Mouse (Mus musculus) liver, embryonic 11.5 days (tissue): ENCODE data around the gene Cops3. TPM values are rescaled to one million over a fixed set of nuclear protein-coding genes. Genes with fewer than 3 reads are reported as not detected.
A peak's percentile ranks its signal among the peaks of the same experiment; 100 is the strongest.

Experiments
- ATAC-seq: fragments of 200-750 bp; cut with Nextera tagmentation; replicated peaks from 2 replicates; pipeline ENCODE4 v1.8.0; 2017; ENCODE audit warnings: moderate number of reproducible peaks, mild to moderate bottlenecking, moderate TSS enrichment, moderate library complexity; ENCODE audit not compliant: low FRiP score
- DNase-seq: peaks from one replicate; pipeline ENCODE4 v3.0.0-alpha.2; 2017; ENCODE audit warnings: low spot score
- H3K27ac ChIP-seq: fragments of 300-500 bp; sonication (generic); 2 replicates; pipeline ENCODE4 v1.5.1; 2014; ENCODE audit warnings: mild to moderate bottlenecking, low read depth, low read length, control low read depth
- H3K27me3 ChIP-seq: fragments of 300-500 bp; sonication (generic); replicated peaks from 2 replicates; pipeline ENCODE4 v1.6.1; 2014; ENCODE audit warnings: low read length, mixed read lengths; ENCODE audit not compliant: control insufficient read depth, insufficient read depth
- H3K36me3 ChIP-seq: fragments of 300-500 bp; sonication (generic); 2 replicates; pipeline ENCODE4 v1.6.1; 2014; ENCODE audit warnings: mild to moderate bottlenecking, low read length, moderate library complexity, mixed read lengths; ENCODE audit not compliant: control insufficient read depth, insufficient read depth
- H3K4me1 ChIP-seq: fragments of 300-500 bp; sonication (generic); replicated peaks from 2 replicates; pipeline ENCODE4 v1.6.1; 2014; ENCODE audit warnings: low read length, mixed read lengths; ENCODE audit not compliant: control insufficient read depth, insufficient read depth
- H3K4me2 ChIP-seq: fragments of 300-500 bp; sonication (generic); 2 replicates; pipeline ENCODE4 v1.6.1; 2014; ENCODE audit warnings: mild to moderate bottlenecking, control low read depth, moderate library complexity
- H3K4me3 ChIP-seq: fragments of 300-500 bp; sonication (generic); 2 replicates; pipeline ENCODE4 v1.5.1; 2014; ENCODE audit warnings: low read depth, low read length, control low read depth
- H3K9ac ChIP-seq: fragments of 300-500 bp; sonication (generic); 2 replicates; pipeline ENCODE4 v1.6.1; 2014; ENCODE audit warnings: low read depth, low read length, control low read depth
- H3K9me3 ChIP-seq: fragments of 300-500 bp; sonication (generic); 2 replicates; pipeline ENCODE4 v1.6.1; 2016; ENCODE audit warnings: low read length, inconsistent platforms, mixed read lengths; ENCODE audit not compliant: control insufficient read depth
- WGBS: fragments of 180-500 bp; shearing (Covaris S2); extraction: QIAGEN DNeasy Blood & Tissue Kit; methylation state at CpG from one replicate; pipeline ENCODE4 v1.1.7; 2014; 5-methylcytosine and 5-hydroxymethylcytosine counted together
- polyA plus RNA-seq: library from polyadenylated mRNA; unstranded; fragments of >200 nt; fragmentation: Nextera tagmentation; extraction: Ambion mirVana; gene quantifications from 2 replicates; pipeline ENCODE4 v1.2.1, GENCODE M21; 2014

Cops3 gene
- polyA plus RNA-seq, 1 experiment from 2014 or later = 211 TPM

DNA sequence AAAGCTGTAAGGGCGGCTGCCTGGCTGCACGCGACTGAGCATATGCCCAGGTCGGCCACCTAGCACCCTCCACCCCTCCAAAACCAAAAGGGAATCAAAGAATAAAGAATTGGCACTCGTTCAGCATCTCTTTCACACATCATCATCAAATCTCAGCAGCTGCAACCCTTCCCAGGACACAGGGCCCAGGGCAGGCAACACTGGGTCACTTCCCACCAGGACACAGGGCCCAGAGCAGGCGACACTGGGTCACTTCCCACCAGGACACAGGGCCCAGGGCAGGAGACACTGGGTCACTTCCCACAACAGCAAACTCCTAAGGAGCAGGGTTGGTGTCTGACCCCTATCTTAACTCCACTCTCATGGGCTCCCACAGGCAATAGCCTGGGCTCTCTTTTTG, 46.2 kb downstream of the Cops3 start:
- 92% methylated on average over 6 of the region's 6 CpGs for WGBS
- Histone ChIP-seq H3K27ac (no peak overlapping the region), H3K9me3 (no peaks in the 10 kb centered on the region), H3K9ac (no peak overlapping the region), H3K36me3 (peaks cover 34% of the 10 kb centered on the region), H3K4me3 (no peak overlapping the region), H3K27me3 (no peaks in the 10 kb centered on the region), H3K4me2 (no peak overlapping the region), H3K4me1 (no peaks in the 10 kb centered on the region)
- DNase-seq (no peak), ATAC-seq (no peak)

DNA sequence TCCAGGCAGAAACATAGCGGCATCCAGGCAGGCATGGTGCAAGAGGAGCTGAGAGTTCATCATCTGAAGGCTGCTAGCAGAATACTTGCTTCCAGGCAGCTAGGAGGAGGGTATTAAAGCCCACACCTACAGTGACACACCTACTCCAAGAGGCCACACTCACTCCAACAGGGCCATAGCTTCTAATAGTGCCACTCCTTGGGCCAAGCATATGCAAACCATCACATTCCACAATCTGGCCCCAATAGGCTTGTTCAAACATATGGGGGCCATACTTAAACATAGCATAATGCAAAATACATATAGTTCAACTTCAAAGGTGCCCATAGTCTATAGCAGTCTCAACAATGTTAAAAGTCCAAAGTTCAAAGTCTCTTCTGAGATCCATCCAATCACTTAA, 50.3 kb downstream of the Cops3 start:
- H3K4me2 ChIP-seq = no peak overlapping the region
- ATAC-seq (no peak), DNase-seq (no peak)
- H3K4me3 ChIP-seq = no peak overlapping the region
- H3K27ac ChIP-seq = no peak overlapping the region
- H3K9ac ChIP-seq = no peak overlapping the region
- peaks cover 6% of the 10 kb centered on the region for H3K4me1 ChIP-seq
- no peaks in the 10 kb centered on the region; the same call in 1 of the 2 replicates for H3K27me3 ChIP-seq
- peaks cover 14% of the 10 kb centered on the region for H3K36me3 ChIP-seq
- H3K9me3 ChIP-seq = no peaks in the 10 kb centered on the region
- 84% methylated on average over 1 of the region's 1 CpGs for WGBS

DNA sequence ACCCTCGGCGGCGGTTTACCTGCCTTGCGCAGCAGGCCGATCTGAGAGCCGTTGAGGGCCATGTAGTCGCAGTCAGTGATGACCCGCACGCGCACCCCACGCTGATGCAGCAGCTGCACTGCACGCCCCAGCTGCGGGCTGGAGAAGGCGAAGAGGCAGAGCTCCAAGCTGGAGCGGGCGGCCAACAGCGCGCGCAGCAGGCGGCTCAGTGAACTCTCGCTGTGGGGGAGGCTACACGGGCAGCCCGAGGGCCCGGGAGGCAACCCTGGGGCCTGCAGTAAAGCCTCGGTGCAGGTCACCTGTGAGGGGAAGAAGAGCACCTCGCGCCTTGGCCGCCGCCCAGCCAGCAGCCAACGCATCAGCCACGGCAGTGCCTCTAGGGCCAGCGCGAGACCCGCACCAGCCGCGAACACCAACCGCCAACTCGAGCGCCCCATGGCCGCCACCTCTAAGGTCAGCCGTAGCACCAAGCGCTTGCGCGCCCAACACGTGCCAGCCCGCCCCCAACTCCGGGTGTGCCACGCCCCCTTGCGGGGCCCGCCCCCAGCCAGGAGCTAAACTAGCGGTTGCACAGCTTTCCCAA, 52.3 kb downstream of the Cops3 start, which contains the start of gene Pld6:
TSS of gene Pld6 (minus strand) at position 447 of the 583 bp plus-strand sequence.
- Histone ChIP-seq H3K27me3 (no peaks in the 10 kb centered on the region; the same call in 1 of the 2 replicates), H3K9ac (peak within 1 kb of the TSS; percentile 57), H3K4me2 (peak within 1 kb of the TSS; percentile 99), H3K9me3 (no peaks in the 10 kb centered on the region), H3K4me1 (peaks cover 6% of the 10 kb centered on the region), H3K36me3 (peaks cover 3% of the 10 kb centered on the region), H3K4me3 (peak within 1 kb of the TSS; percentile 61), H3K27ac (no peak within 1 kb of the TSS)
- WGBS = 1% methylated on average over 51 of the region's 51 CpGs
- peak; percentile 82 for DNase-seq
- ATAC-seq = peak; percentile 89

DNA sequence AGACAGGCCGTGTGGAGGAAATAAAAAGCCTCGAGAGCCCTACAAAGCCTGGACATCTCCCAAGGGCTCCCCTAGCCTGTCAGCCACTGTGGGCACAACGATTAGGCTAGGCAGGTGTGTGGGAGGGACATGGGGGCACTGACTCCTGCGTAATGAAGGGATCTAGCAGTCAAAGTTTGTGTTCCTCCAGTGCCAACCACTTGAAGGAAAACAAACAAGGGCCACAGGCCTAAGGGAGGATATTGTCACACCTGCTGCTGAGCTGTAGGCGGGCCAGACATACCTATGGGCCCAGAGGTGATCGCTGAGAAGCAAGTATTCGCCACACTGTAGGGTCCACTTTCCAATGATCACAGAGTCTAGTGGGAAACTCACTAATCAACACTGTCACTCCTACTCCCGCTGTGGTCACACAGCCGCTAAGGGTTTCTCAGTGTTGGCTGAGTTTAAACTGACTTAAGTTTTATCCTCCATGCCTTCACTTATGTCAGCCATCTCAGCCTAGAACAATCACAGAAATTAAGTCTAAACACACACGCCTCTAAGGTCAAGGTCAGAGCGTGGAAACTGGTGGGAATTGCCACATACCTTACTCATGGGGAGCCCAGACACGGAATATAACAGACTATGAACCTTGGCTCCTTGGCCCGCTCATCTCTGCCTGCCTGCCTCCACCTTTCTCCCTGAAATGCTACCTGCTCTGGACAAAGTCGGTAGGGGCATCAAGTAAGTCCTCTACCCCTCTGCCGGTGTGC, 53.0 kb downstream of the Cops3 start:
- DNase-seq (peak; percentile 44), ATAC-seq (no peak)
- 47% methylated on average over 15 of the region's 15 CpGs for WGBS
- Histone ChIP-seq H3K9ac (peak overlapping the region; percentile 57), H3K27me3 (no peaks in the 10 kb centered on the region; the same call in 1 of the 2 replicates), H3K4me1 (peaks cover 6% of the 10 kb centered on the region), H3K4me3 (peak overlapping the region; percentile 61), H3K9me3 (no peaks in the 10 kb centered on the region), H3K4me2 (peak overlapping the region; percentile 99), H3K27ac (no peak overlapping the region), H3K36me3 (no peaks in the 10 kb centered on the region; the same call in 1 of the 2 replicates)

DNA sequence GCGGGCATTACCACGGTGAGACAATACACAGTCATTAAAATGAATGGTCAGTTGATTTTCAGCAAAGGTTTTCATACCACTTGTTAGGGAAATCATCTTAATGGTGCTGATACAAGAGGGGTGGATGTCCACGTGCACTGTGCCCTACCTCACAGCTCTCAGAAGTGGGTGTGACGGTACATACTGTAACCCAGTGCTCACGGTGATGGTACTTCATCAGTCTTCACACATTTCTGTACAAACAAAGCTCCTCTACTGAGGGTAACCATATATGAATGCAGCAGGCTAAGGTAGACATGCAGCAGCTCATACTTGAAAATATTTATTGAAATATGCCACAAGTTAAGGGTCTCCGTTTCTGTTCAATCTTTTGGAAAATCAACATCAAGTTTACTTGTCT, 56.0 kb downstream of the Cops3 start:
- H3K4me3 ChIP-seq = no peak overlapping the region
- no peak overlapping the region for H3K9ac ChIP-seq
- no peaks in the 10 kb centered on the region for H3K36me3 ChIP-seq
- peaks cover 6% of the 10 kb centered on the region for H3K4me1 ChIP-seq
- H3K27ac ChIP-seq = no peak overlapping the region
- no peaks in the 10 kb centered on the region; the same call in 1 of the 2 replicates for H3K27me3 ChIP-seq
- DNase-seq = no peak
- no peaks in the 10 kb centered on the region for H3K9me3 ChIP-seq
- WGBS = 86% methylated on average over 6 of the region's 6 CpGs
- no peak for ATAC-seq
- H3K4me2 ChIP-seq = no peak overlapping the region

DNA sequence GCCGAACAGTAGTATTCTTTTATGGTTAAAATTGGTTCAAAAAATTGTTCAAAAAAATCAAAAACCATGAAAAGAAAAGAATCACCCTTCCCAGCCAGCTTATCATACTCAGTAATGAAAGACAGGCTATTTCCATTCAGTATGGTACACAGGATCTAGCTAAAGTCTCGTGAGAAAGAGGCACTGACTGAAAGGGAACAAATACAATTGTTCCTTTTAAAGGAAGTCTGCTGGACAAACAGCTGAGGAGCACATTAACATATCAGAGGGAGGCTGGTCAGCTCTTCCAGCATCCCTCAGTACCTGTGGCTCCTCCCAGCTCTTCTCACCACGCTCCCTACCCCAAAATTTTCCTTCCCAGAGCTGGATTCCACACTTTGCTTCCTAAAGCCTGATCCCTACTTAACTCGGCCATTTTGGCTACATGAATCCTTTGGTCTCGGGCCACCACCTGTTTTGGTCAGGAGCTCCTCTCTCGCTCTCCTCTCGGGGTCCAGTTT, 57.5 kb downstream of the Cops3 start:
- 83% methylated on average over 7 of the region's 7 CpGs for WGBS
- no peak for ATAC-seq

DNA sequence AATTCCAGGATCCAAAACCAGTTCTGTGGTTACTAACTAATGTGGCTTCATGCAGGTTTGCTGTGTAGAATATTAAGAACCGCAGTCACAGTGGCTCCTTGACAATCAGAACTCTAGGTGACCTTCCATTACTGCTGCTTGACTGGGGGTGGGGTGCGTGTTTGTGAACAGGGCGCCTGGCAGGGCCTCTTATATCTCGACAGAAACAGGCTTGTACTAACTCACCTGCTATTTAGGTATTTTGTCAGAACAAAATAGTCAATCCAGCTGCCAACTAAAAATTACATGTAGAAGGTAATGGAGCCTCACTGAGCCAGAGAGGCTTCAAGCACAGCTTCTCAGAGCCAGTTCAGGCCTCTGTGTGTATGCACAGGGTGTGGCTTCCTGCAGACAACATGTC, 59.4 kb downstream of the Cops3 start:
- no peak overlapping the region for H3K9ac ChIP-seq
- peaks cover 7% of the 10 kb centered on the region for H3K36me3 ChIP-seq
- ATAC-seq (no peak), DNase-seq (no peak)
- H3K4me3 ChIP-seq = no peak overlapping the region
- H3K4me2 ChIP-seq = no peak overlapping the region
- 84% methylated on average over 4 of the region's 4 CpGs for WGBS
- H3K9me3 ChIP-seq = no peaks in the 10 kb centered on the region
- no peak overlapping the region for H3K27ac ChIP-seq
- no peaks in the 10 kb centered on the region; the same call in 1 of the 2 replicates for H3K4me1 ChIP-seq
- no peaks in the 10 kb centered on the region for H3K27me3 ChIP-seq

More for the DNA sequence above, 57.5 kb downstream of the Cops3 start:
- no peak for DNase-seq
- H3K27me3 ChIP-seq = no peaks in the 10 kb centered on the region; the same call in 1 of the 2 replicates
- H3K36me3 ChIP-seq = peaks cover 3% of the 10 kb centered on the region; the same call in 1 of the 2 replicates
- H3K4me2 ChIP-seq = no peak overlapping the region
- H3K4me1 ChIP-seq = peaks cover 6% of the 10 kb centered on the region
- no peaks in the 10 kb centered on the region for H3K9me3 ChIP-seq
- H3K9ac ChIP-seq = no peak overlapping the region
- no peak overlapping the region for H3K4me3 ChIP-seq
- H3K27ac ChIP-seq = no peak overlapping the region

DNA sequence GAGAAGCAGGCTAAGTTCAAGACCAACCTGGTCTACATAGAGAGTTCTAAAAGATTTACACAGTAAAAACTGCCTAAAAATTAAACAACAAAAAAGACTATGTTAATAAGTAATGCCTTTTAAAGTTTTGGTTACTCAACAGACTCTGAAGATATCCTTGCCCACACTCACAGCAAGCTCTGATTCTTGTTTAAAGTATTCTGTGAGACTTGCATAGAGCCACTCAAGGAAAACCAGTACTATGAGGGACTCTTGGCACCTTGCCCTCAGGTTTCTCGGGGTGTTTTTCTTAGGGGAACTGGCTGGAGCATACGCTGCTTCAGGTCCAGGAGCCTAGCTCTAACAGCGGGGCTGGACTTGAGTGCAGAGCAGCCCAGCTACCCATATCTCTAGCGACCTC, 60.2 kb downstream of the Cops3 start:
- Histone ChIP-seq H3K9me3 (no peaks in the 10 kb centered on the region), H3K9ac (no peak overlapping the region), H3K36me3 (peaks cover 7% of the 10 kb centered on the region), H3K4me1 (no peaks in the 10 kb centered on the region; the same call in 1 of the 2 replicates), H3K4me3 (no peak overlapping the region), H3K4me2 (no peak overlapping the region), H3K27me3 (no peaks in the 10 kb centered on the region), H3K27ac (no peak overlapping the region)
- no peak for DNase-seq
- no peak for ATAC-seq
- WGBS = 92% methylated on average over 4 of the region's 4 CpGs
